Comparison of ENCODE assay signal across 8 mouse cellular contexts in genomic region chr8:12873357-12874046, GRCm38 (mm10). TPM values are rescaled to one million over a fixed set of nuclear protein-coding genes. Genes with fewer than 3 reads are reported as not detected.
DNase-seq lines count a peak whose midpoint lies in the region; ATAC-seq and TF ChIP-seq lines count a peak whose summit lies in the region.

Gene Mcf2l, plus strand, starts transcription at chr8:12873806.

- in situ Hi-C loops in CH12.LX (cut with MboI; ENCODE audit: low pct_ligation_motif_present, low pct_unique_long_range_greater_than_20kb, low sequenced_read_pairs), result no loop called here

- no peaks in the 10 kb centered on the region for H3K9me3 ChIP-seq in CH12.LX (replicated peaks; ENCODE audit: low read length)
- no peaks in the 10 kb centered on the region for H3K9me3 ChIP-seq in heart, embryonic 10.5 days
- no peaks in the 10 kb centered on the region for H3K9me3 ChIP-seq in liver, embryonic 13.5 days (replicated peaks)

- no peaks in the 10 kb centered on the region for H3K79me2 ChIP-seq in CH12.LX (replicated peaks; ENCODE audit: control insufficient read depth, extremely low read depth, insufficient read depth, poor library complexity, severe bottlenecking)

- no peak for DNase-seq in CH12.LX (ENCODE audit: extremely low read depth)
- no peak for DNase-seq in adrenal gland, adult 8-10 months
- DNase-seq in embryo, embryonic 11.5 days (ENCODE audit: low read depth, low spot score), result peak; percentile 74
- peak; percentile 84 for DNase-seq in heart, embryonic 10.5 days (ENCODE audit: low spot score)
- DNase-seq in kidney, adult 8-10 months, result peak; percentile 62 to 72
- peak; percentile 29 for DNase-seq in liver, embryonic 13.5 days
- DNase-seq in naive thymus-derived CD4-positive, alpha-beta T cell, adult 2 months (ENCODE audit: low read depth), result peak; percentile 37
- DNase-seq in thymus, postnatal 36 days, result peak; percentile 67 to 80

- TF ChIP-seq EP300 in CH12.LX (IDR thresholded peaks at IDR 0.05; ENCODE audit: low read length), result no peak

- H3K27ac ChIP-seq in CH12.LX (ENCODE audit: insufficient read depth, low read depth), result no peak within 1 kb of the TSS
- peak within 1 kb of the TSS; percentile 62 for H3K27ac ChIP-seq in heart, embryonic 10.5 days
- no peak within 1 kb of the TSS for H3K27ac ChIP-seq in liver, embryonic 13.5 days

- dilution Hi-C loops in CH12.LX (cut with MboI; ENCODE audit: extremely low pct_ligation_motif_present, extremely low pct_unique_long_range_greater_than_20kb, low sequenced_read_pairs), result no loop called here

- ATAC-seq in liver, embryonic 13.5 days (ENCODE audit: low read depth), result peak; percentile 49

- H3K36me3 ChIP-seq in CH12.LX (replicated peaks in 1 of 2; ENCODE audit: control insufficient read depth in 1 of 2, insufficient read depth in 1 of 2, low read length in 1 of 2), result no peaks in the 10 kb centered on the region
- no peaks in the 10 kb centered on the region for H3K36me3 ChIP-seq in heart, embryonic 10.5 days
- H3K36me3 ChIP-seq in liver, embryonic 13.5 days, result no peaks in the 10 kb centered on the region

- peaks cover 4 to 5% of the 10 kb centered on the region in 2 experiments; a peak in 3 of 4 replicates for H3K4me1 ChIP-seq in CH12.LX (ENCODE audit: control insufficient read depth in 1 of 2, insufficient read depth in 2 of 2)
- peaks cover 45% of the 10 kb centered on the region for H3K4me1 ChIP-seq in heart, embryonic 10.5 days
- H3K4me1 ChIP-seq in liver, embryonic 13.5 days (replicated peaks), result peaks cover 13% of the 10 kb centered on the region

- 0 out of 2 replicates have a peak within 1 kb of the TSS, but pooled peaks have one; percentile 31 for H3K9ac ChIP-seq in CH12.LX (ENCODE audit: insufficient read depth, low read depth)
- H3K9ac ChIP-seq in liver, embryonic 13.5 days, result 0 out of 2 replicates have a peak within 1 kb of the TSS, but pooled peaks have one; percentile 34

- whole genome bisulfite sequencing in heart, embryonic 10.5 days, result 1% methylated on average over 27 of the region's 30 CpGs
- 2% methylated on average over 25 of the region's 30 CpGs for WGBS in liver, embryonic 13.5 days (ENCODE audit: insufficient replicate concordance)

- H3K4me2 ChIP-seq in CH12.LX (ENCODE audit: insufficient read depth, low read depth, poor library complexity, severe bottlenecking), result peak within 1 kb of the TSS; percentile 98
- peak within 1 kb of the TSS; percentile 73 for H3K4me2 ChIP-seq in liver, embryonic 13.5 days

- TF ChIP-seq CTCF in CH12.LX (conservative IDR thresholded peaks at IDR 0.05 in 1 of 2, IDR thresholded peaks at IDR 0.05 in 1 of 2; ENCODE audit: low read depth in 2 of 2, low read length in 2 of 2), result no peak

- peak within 1 kb of the TSS in 1 of 3 experiments; percentile 59 for H3K4me3 ChIP-seq in CH12.LX (replicated peaks in 1 of 3; ENCODE audit: low read depth in 2 of 3, low read length in 2 of 3, poor library complexity in 1 of 3)
- peak within 1 kb of the TSS; percentile 69 for H3K4me3 ChIP-seq in heart, embryonic 10.5 days
- peak within 1 kb of the TSS; percentile 53 for H3K4me3 ChIP-seq in liver, embryonic 13.5 days (replicated peaks)

- no peak for TF ChIP-seq POLR2A in CH12.LX (IDR thresholded peaks at IDR 0.05; ENCODE audit: low read depth, low read length)

- H3K27me3 ChIP-seq in CH12.LX (replicated peaks), result peaks cover 90% of the 10 kb centered on the region
- peaks cover 59% of the 10 kb centered on the region for H3K27me3 ChIP-seq in heart, embryonic 10.5 days (ENCODE audit: insufficient read depth, poor library complexity, severe bottlenecking)
- peaks cover 83% of the 10 kb centered on the region for H3K27me3 ChIP-seq in liver, embryonic 13.5 days

- TF ChIP-seq RAD21 in CH12.LX (IDR thresholded peaks at IDR 0.05; ENCODE audit: low read depth, low read length), result no peak

TF ChIP-seq in CH12.LX, 34 proteins besides CTCF, POLR2A, EP300 and RAD21:
- TF ChIP-seq TBP (conservative IDR thresholded peaks at IDR 0.05; ENCODE audit: low read depth, low read length) (no peak), ETS1 (conservative IDR thresholded peaks at IDR 0.05; ENCODE audit: low read depth, low read length) (no peak), NRF1 (IDR thresholded peaks at IDR 0.05; ENCODE audit: low read depth, low read length) (no peak), CHD2 (IDR thresholded peaks at IDR 0.05; ENCODE audit: low read length) (0 out of 2 replicates have a peak, but pooled peaks have one; percentile 38), PAX5 (IDR thresholded peaks at IDR 0.05; ENCODE audit: low read length) (no peak), ZKSCAN1 (IDR thresholded peaks at IDR 0.05; ENCODE audit: borderline replicate concordance, low read depth, low read length) (no peak)

RNA-seq across cellular contexts. Expression of gene Mcf2l, which starts in this region (rescaled TPM):
- total RNA-seq in CH12.LX (2012; rRNA removed) (not detected in 2 replicates), CH12.LX (2014; rRNA removed) (not detected in 2 replicates)
- not detected in 2 replicates for polyA plus RNA-seq in CH12.LX (2012; ENCODE audit: insufficient read length, low read depth)
- 10 to 100 TPM; 21.8 to 48.2 (median 31.7) TPM for total RNA-seq in adrenal gland, adult 8-10 months (2022)
- polyA plus RNA-seq in heart, embryonic 10.5 days (2016; fragmentation: Nextera tagmentation; extraction: Ambion mirVana), result 8.3 and 9.1 TPM in 2 replicates
- 0.89 and 1.2 TPM in 2 replicates for polyA plus RNA-seq in liver, embryonic 13.5 days (2015; fragmentation: Nextera tagmentation; extraction: Ambion mirVana)

Comparison
In these comparisons a context has a peak if more than half of its experiments do, and no peak if none do; other contexts are left out.
1. RNA of gene Mcf2l (total RNA-seq): 21.8 to 48.2 TPM in adrenal gland, adult 8-10 months; not detected in CH12.LX; every median in the first group is over 10 times any median in the second.
2. DNase-seq: peak in embryo, embryonic 11.5 days (single experiment), heart, embryonic 10.5 days (single experiment), kidney, adult 8-10 months (2 of 2), liver, embryonic 13.5 days (single experiment), naive thymus-derived CD4-positive, alpha-beta T cell, adult 2 months (single experiment) and thymus, postnatal 36 days (2 of 2); none in CH12.LX (single experiment) and adrenal gland, adult 8-10 months (single experiment).